Mouse (Mus musculus) liver, postnatal 0 days (tissue): ENCODE data around the gene Usp37. TPM values are rescaled to one million over a fixed set of nuclear protein-coding genes. Genes with fewer than 3 reads are reported as not detected.
A peak's percentile ranks its signal among the peaks of the same experiment; 100 is the strongest.

ENCODE experiments used
- ATAC-seq: fragments of 200-750 bp; cut with Nextera tagmentation; 2 replicates; pipeline ENCODE4 v1.8.0; 2017; ENCODE audit warnings: mild to moderate bottlenecking, moderate library complexity
- DNase-seq: peaks from one replicate; pipeline ENCODE4 v3.0.0-alpha.2; 2016
- H3K27ac ChIP-seq: fragments of 300-500 bp; sonication (generic); 2 replicates; pipeline ENCODE4 v1.5.1; 2014; ENCODE audit warnings: antibody characterized with exemption, moderate library complexity, mild to moderate bottlenecking, low read depth
- H3K27me3 ChIP-seq: fragments of 300-500 bp; sonication (generic); 2 replicates; pipeline ENCODE4 v1.6.1; 2014; ENCODE audit warnings: low read length, control low read depth, mixed read lengths; ENCODE audit not compliant: insufficient read depth
- H3K36me3 ChIP-seq: fragments of 300-500 bp; sonication (generic); replicated peaks from 2 replicates; pipeline ENCODE4 v1.6.1; 2014; ENCODE audit warnings: mild to moderate bottlenecking, control low read depth, low read length, moderate library complexity, mixed read lengths; ENCODE audit not compliant: insufficient read depth
- H3K4me1 ChIP-seq: fragments of 300-500 bp; sonication (generic); 2 replicates; pipeline ENCODE4 v1.6.1; 2014; ENCODE audit warnings: antibody characterized with exemption, mild to moderate bottlenecking, control low read depth; ENCODE audit not compliant: insufficient read depth
- H3K4me2 ChIP-seq: fragments of 300-500 bp; sonication (generic); 2 replicates; pipeline ENCODE4 v1.6.1; 2014; ENCODE audit warnings: low read depth, mild to moderate bottlenecking, low read length, moderate library complexity, mixed read lengths
- H3K4me3 ChIP-seq: fragments of 300-500 bp; sonication (generic); 2 replicates; pipeline ENCODE4 v1.5.1; 2014; ENCODE audit warnings: low read depth, low read length
- H3K9ac ChIP-seq: fragments of 300-500 bp; sonication (generic); replicated peaks from 2 replicates; pipeline ENCODE4 v1.6.1; 2014; ENCODE audit warnings: mild to moderate bottlenecking, moderate library complexity
- H3K9me3 ChIP-seq: fragments of 300-500 bp; sonication (generic); 2 replicates; pipeline ENCODE4 v1.6.1; 2016; ENCODE audit warnings: mild to moderate bottlenecking, control low read depth, low read length, mixed read lengths
- CTCF ChIP-seq: sonication (generic); IDR thresholded peaks from 2 replicates; pipeline ENCODE4 v1.5.1; 2016; ENCODE audit warnings: antibody characterized with exemption, low read depth
- EP300 ChIP-seq: IDR thresholded peaks from 2 replicates; pipeline ENCODE4 v1.6.1; 2016; ENCODE audit warnings: antibody characterized with exemption, low read depth, mild to moderate bottlenecking
- WGBS: fragments of 180-500 bp; shearing (Covaris S2); extraction: QIAGEN DNeasy Blood & Tissue Kit; methylation state at CpG from one replicate; pipeline ENCODE4 v1.1.7; 2014; ENCODE audit not compliant: insufficient replicate concordance; 5-methylcytosine and 5-hydroxymethylcytosine counted together
- microRNA counts: library from miRNA; unstranded; fragments of <30 nt; microRNA quantifications from one replicate; lab custom pipeline; 2015
- microRNA-seq: library from miRNA; unstranded; fragments of <30 nt; microRNA quantifications from one replicate; pipeline ENCODE4, GENCODE M21; 2016
- polyA plus RNA-seq: library from polyadenylated mRNA; unstranded; fragments of >200 nt; fragmentation: Nextera tagmentation; extraction: Ambion mirVana; gene quantifications from 2 replicates; pipeline ENCODE4 v1.2.1, GENCODE M21; 2015

Usp37 gene
- polyA plus RNA-seq, 1 experiment from 2014 or later: 4.9 TPM

DNA sequence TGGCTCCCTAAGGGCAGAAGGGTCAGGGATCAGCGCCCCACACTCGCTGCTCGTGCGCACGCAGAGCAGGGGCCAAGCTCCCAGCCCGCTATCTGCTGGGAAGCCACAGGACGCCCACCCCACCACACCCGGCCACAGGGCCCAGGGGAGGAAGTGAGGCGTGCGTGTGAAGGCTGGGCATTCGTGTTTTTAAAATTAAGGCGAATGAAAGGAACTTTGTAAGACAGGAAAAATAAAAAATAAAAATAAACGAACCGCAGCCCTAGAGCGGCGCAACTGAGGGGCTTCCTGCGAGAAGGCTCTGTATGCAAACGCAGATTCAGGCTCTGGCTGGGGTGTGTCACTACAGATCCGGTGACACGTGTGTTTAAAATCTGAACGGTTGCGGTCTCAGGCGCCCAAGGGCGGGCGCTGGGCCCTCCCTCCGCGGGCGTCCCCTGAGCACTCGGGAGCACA is 154.2 kb downstream of the Usp37 start:
- TF ChIP-seq CTCF: no peak
- TF ChIP-seq EP300: no peak
- Histone ChIP-seq H3K36me3 (peaks cover 16% of the 10 kb centered on the region), H3K9ac (peak overlapping the region; percentile 50), H3K4me2 (peak overlapping the region; percentile 93), H3K9me3 (no peaks in the 10 kb centered on the region), H3K27me3 (no peaks in the 10 kb centered on the region), H3K27ac (peak overlapping the region; percentile 100), H3K4me1 (peaks cover 46% of the 10 kb centered on the region), H3K4me3 (peak overlapping the region; percentile 30; the same call in 1 of the 2 replicates)
- ATAC-seq (no peak), DNase-seq (peak; percentile 60)
- 5% methylated on average over 29 of the region's 29 CpGs for WGBS

DNA sequence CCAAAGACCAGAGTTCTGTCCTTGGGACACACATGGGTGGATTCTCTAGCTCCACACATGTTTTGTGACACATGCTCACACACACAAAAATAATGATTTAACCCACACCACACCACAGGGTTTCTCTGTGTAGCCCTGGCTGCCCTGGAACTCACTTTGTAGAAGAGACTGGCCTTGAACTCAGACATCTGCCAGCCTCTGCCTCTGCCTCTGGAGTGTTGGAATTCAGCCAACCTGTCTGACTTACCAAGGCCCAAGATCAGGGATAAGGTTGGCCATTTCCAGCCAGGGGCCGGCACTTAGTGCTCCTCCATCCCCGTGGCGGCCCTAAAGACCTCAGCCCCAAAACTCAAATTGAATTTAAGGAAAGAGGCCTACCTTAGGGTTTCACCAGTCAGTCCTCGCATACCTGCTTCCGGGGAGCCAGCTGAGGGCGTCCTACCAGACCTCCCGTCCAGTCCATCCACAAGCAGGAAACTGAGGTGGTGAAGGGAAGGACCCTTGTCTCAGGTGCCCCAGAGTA is 155.6 kb downstream of the Usp37 start:
- H3K9me3 ChIP-seq: no peaks in the 10 kb centered on the region
- no peak for ATAC-seq
- H3K4me2 ChIP-seq: no peak overlapping the region
- H3K4me3 ChIP-seq: no peak overlapping the region
- TF ChIP-seq CTCF: no peak
- no peak for TF ChIP-seq EP300
- H3K36me3 ChIP-seq: peaks cover 2% of the 10 kb centered on the region; the same call in 1 of the 2 replicates
- H3K4me1 ChIP-seq: peaks cover 40% of the 10 kb centered on the region
- WGBS: 90% methylated on average over 7 of the region's 7 CpGs
- no peaks in the 10 kb centered on the region for H3K27me3 ChIP-seq
- no peak overlapping the region for H3K27ac ChIP-seq
- H3K9ac ChIP-seq: no peak overlapping the region
- DNase-seq: no peak

DNA sequence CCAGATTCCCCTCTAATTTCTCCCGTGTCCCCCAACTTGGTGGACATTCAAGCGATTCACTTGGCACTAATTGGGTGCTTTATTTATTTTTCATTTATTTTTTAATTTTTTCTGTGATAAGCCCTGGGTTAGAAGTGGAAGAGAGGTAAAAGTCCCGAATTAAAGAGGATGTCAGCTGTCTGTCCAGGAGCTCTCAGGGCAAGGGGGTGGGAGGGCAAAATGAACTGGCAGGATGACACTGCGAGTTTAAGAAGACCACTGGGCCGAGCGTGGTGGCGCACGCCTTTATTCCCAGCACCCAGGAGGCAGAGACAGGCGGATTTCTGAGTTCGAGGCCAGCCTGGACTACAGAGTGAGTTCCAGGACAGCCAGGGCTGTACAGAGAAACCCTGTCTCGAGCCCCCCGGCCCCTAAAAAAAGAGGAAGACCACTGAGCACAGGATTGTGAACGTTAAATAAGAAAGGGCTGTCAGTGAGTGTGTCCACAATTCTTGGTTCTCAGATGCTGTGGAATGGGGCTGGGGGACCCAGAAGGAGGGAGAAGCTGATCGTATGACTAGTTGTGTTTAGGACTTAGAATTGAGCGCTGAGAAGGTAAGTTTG is 156.6 kb downstream of the Usp37 start:
- Histone ChIP-seq H3K4me1 (peaks cover 31% of the 10 kb centered on the region), H3K4me2 (peak overlapping the region; percentile 89), H3K27me3 (no peaks in the 10 kb centered on the region), H3K27ac (peak overlapping the region; percentile 99), H3K9ac (peak overlapping the region; percentile 77), H3K36me3 (no peaks in the 10 kb centered on the region), H3K9me3 (no peaks in the 10 kb centered on the region), H3K4me3 (peak overlapping the region; percentile 59)
- no peak for TF ChIP-seq EP300
- no peak for TF ChIP-seq CTCF
- ATAC-seq (no peak), DNase-seq (no peak)
- 37% methylated on average over 15 of the region's 15 CpGs for WGBS

DNA sequence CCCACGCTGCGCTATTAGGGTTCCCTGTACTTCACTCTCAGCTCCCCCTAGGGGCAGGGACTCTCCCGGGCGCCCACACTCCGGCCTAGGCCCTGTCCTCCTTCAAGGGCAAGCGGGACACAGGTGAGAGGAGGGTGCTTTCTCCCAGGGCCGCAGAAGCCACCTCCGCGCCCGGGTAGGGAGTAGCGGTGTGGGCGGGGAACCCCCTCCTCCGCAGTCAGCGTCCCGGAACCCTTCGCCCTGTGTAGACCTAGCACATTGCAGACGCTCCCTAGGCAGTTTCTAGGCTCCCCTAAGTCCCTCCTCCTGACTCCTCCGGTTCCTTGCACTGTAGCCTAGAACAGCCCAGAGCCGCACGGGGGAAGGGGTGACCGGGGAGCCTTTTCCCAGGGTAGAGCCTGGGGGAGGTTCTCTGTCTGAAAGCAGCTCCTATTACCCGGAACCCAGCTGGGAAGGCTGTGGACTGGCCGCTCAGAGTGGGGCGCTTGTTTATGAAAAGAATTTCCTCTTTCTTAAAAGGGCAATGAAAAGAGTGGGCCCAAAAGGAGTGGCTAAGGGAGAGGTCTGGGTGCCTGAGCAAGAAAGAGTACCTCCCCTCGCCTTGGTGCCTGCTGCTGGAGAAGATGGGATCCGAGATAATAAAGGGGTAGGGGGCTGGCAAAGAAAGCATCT is 157.2 kb downstream of the Usp37 start:
- peak overlapping the region; percentile 59 for H3K4me3 ChIP-seq
- peak overlapping the region; percentile 89 for H3K4me2 ChIP-seq
- peak overlapping the region; percentile 77 for H3K9ac ChIP-seq
- no peaks in the 10 kb centered on the region for H3K36me3 ChIP-seq
- ATAC-seq: peak; percentile 76
- no peaks in the 10 kb centered on the region for H3K9me3 ChIP-seq
- peaks cover 33% of the 10 kb centered on the region for H3K4me1 ChIP-seq
- peak overlapping the region; percentile 99 for H3K27ac ChIP-seq
- H3K27me3 ChIP-seq: no peaks in the 10 kb centered on the region
- under 1% methylated on average over 26 of the region's 26 CpGs for WGBS
- peak; percentile 94 for DNase-seq
- TF ChIP-seq CTCF: peak; percentile 88
- TF ChIP-seq EP300: peak; percentile 84

DNA sequence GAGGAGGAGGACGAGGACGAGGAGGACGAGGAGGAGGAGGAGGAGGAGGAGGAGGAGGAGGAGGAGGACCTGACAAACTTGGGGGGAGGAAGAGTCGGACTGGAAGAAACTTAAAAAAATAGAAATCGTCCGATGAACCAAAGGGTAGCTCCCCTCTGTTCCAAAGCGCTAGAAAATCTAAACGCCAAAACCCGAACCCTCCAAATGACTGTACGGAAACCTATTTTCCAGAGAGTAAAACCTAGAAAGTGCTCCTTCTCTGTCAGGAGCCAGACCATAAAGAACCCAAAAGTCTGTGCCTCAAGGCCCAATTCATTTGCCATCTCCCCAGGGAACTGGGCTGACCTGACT is 157.7 kb downstream of the Usp37 start:
- DNase-seq (no peak), ATAC-seq (no peak)
- peak overlapping the region; percentile 59 for H3K4me3 ChIP-seq
- no peaks in the 10 kb centered on the region for H3K9me3 ChIP-seq
- H3K36me3 ChIP-seq: no peaks in the 10 kb centered on the region
- peak overlapping the region; percentile 99 for H3K27ac ChIP-seq
- peak overlapping the region; percentile 77 for H3K9ac ChIP-seq
- TF ChIP-seq EP300 (no peak), CTCF (no peak)
- 42% methylated on average over 7 of the region's 10 CpGs for WGBS
- peak overlapping the region; percentile 89 for H3K4me2 ChIP-seq
- H3K4me1 ChIP-seq: peaks cover 35% of the 10 kb centered on the region
- no peaks in the 10 kb centered on the region for H3K27me3 ChIP-seq

GRCm38 (mm10) chr1:74385531-74385930 is 158.6 kb downstream of the Usp37 start:
- no peak overlapping the region for H3K4me3 ChIP-seq
- H3K36me3 ChIP-seq: no peaks in the 10 kb centered on the region
- TF ChIP-seq CTCF (no peak), EP300 (no peak)
- ATAC-seq (no peak), DNase-seq (no peak)
- no peaks in the 10 kb centered on the region for H3K27me3 ChIP-seq
- no peak overlapping the region for H3K9ac ChIP-seq
- H3K4me1 ChIP-seq: peaks cover 30% of the 10 kb centered on the region
- no peak overlapping the region for H3K27ac ChIP-seq
- no peaks in the 10 kb centered on the region for H3K9me3 ChIP-seq
- H3K4me2 ChIP-seq: no peak overlapping the region
- 85% methylated on average over 8 of the region's 8 CpGs for WGBS

MicroRNAs encoded within 50 kb of the gene (microRNA counts, 519-probe panel; counts per million panel counts)
- microRNA mmu-miR-26b (lab: Ali Mortazavi, UCI): 6,687 counts per million, percentile 79 among the panel's probes with 10 or more counts

Small RNA genes within 50 kb of the gene (microRNA-seq; reads per million reads assigned to microRNA genes)
- gene Gm25035 (not detected), gene Mir26b (67,944 reads per million, percentile 100 among the genes with 10 or more reads in this experiment)

Other genes starting within 250 kb of the Usp37 start
- 18.5 and 18.7 TPM in 2 replicates for gene Tmbim1, start 238.7 kb downstream of the Usp37 start, polyA plus RNA-seq
- 0.11 TPM in 1 of 2 replicates, not detected in the other for gene Catip, start 182.2 kb downstream of the Usp37 start, polyA plus RNA-seq
- gene Slc11a1, start 169.1 kb downstream of the Usp37 start, polyA plus RNA-seq: 12.8 and 15.1 TPM in 2 replicates
- 40.0 and 40.4 TPM in 2 replicates for gene Ctdsp1, start 152.8 kb downstream of the Usp37 start, polyA plus RNA-seq
- 0.13 and 0.19 TPM in 2 replicates for gene Vil1, start 134.9 kb downstream of the Usp37 start, polyA plus RNA-seq
- gene Cnot9, start 38.2 kb downstream of the Usp37 start, polyA plus RNA-seq: 23.2 and 23.3 TPM in 2 replicates
- gene Plcd4, start 1.4 kb downstream of the Usp37 start, polyA plus RNA-seq: 0.20 and 0.28 TPM in 2 replicates
- 0.77 and 1.1 TPM in 2 replicates for gene Zfp142, start 44.0 kb upstream of the Usp37 start, polyA plus RNA-seq
- gene Bcs1l, start 44.0 kb upstream of the Usp37 start, polyA plus RNA-seq: 5.2 and 5.8 TPM in 2 replicates
- gene Rnf25, start 57.1 kb upstream of the Usp37 start, polyA plus RNA-seq: 10.8 and 11.1 TPM in 2 replicates
- 0.30 and 0.32 TPM in 2 replicates for gene Stk36, start 57.2 kb upstream of the Usp37 start, polyA plus RNA-seq
- gene Ttll4, start 117.5 kb upstream of the Usp37 start, polyA plus RNA-seq: 2.4 and 2.5 TPM in 2 replicates
- gene Cyp27a1, start 169.3 kb upstream of the Usp37 start, polyA plus RNA-seq: 30.0 and 31.5 TPM in 2 replicates
- 0.04 and 0.11 TPM in 2 replicates for gene Prkag3, start 204.9 kb upstream of the Usp37 start, polyA plus RNA-seq
- gene Wnt6, start 227.6 kb upstream of the Usp37 start, polyA plus RNA-seq: 0.07 and 0.12 TPM in 2 replicates
- 0.09 and 0.18 TPM in 2 replicates for gene Wnt10a, start 247.2 kb upstream of the Usp37 start, polyA plus RNA-seq